ENCODE assay signal across 16 mouse cellular contexts in the genomic region with DNA sequence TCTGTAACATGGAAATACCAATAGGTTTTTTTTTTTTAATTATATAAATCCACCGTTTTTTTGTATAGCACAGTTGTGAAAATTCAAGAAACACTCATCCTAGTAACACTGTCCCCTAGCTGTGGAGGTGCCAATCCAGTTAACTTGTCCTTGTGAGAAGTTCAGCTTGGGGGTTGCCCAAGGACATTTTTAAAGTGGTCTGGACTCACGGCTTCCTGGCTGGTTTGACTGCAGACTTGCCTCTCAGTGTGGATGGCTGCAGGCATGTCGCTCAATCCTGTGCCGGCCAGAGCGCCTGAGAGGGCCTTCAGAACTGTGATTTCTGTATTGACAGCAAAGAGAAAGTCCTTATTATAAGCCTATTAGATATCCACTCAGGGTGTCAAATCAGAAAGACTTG. TPM values are rescaled to one million over a fixed set of nuclear protein-coding genes. Genes with fewer than 3 reads are reported as not detected.
A peak's percentile ranks its signal among the peaks of the same experiment; 100 is the strongest.
DNase-seq lines count a peak whose midpoint lies in the region; ATAC-seq and TF ChIP-seq lines count a peak whose summit lies in the region.
"Had no signal": no experiment of that assay in that cellular context is flagged by ENCODE, and none has a peak within 500 bp of the region (broad histone marks: within the 10 kb centered on the region; RNA-seq: fewer than 3 reads in every experiment).

No protein-coding gene starts in this region.

- DNase-seq in heart, adult 18-20 months, result peak; percentile 18 to 29
- no peak for DNase-seq in heart, adult 8-10 months (ENCODE audit: low spot score)
- DNase-seq in G1E (ENCODE audit: low spot score), result no peak
- DNase-seq in liver, embryonic 13.5 days, result no peak
- no peak for DNase-seq in cerebellum, adult 8-10 months
- no peak for DNase-seq in cerebellum, postnatal 36 days
- DNase-seq: B cell, adult 2 months; kidney, adult 9 months; left cerebral cortex, postnatal 4 days; lung, adult 2 months; midbrain, embryonic 14.5 days; thymus, postnatal 4 days had no signal

- H3K4me2 ChIP-seq in heart, embryonic 13.5 days, result peak overlapping the region; percentile 81
- peak overlapping the region; percentile 44 for H3K4me2 ChIP-seq in liver, embryonic 13.5 days
- H3K4me2 ChIP-seq in neural tube, embryonic 15.5 days, result no peak overlapping the region
- H3K4me2 ChIP-seq: hindbrain, embryonic 15.5 days had no signal

- no peaks in the 10 kb centered on the region for H3K9me3 ChIP-seq in G1E (replicated peaks)
- H3K9me3 ChIP-seq in heart, embryonic 13.5 days, result no peaks in the 10 kb centered on the region
- no peaks in the 10 kb centered on the region for H3K9me3 ChIP-seq in liver, embryonic 13.5 days (replicated peaks)
- no peaks in the 10 kb centered on the region for H3K9me3 ChIP-seq in neural tube, embryonic 15.5 days (replicated peaks)
- H3K9me3 ChIP-seq: forebrain, embryonic 10.5 days; hindbrain, embryonic 15.5 days had no signal

- TF ChIP-seq CTCF in G1E (IDR thresholded peaks at IDR 0.05; ENCODE audit: low read depth, low read length), result no peak

- no peaks in the 10 kb centered on the region for H3K27me3 ChIP-seq in G1E (ENCODE audit: insufficient read depth, low read length)
- no peaks in the 10 kb centered on the region for H3K27me3 ChIP-seq in heart, embryonic 13.5 days (replicated peaks)
- H3K27me3 ChIP-seq in liver, embryonic 13.5 days, result no peaks in the 10 kb centered on the region
- H3K27me3 ChIP-seq in neural tube, embryonic 15.5 days (replicated peaks), result no peaks in the 10 kb centered on the region
- H3K27me3 ChIP-seq: hindbrain, embryonic 15.5 days had no signal

- H3K36me3 ChIP-seq in G1E (replicated peaks), result peaks cover 38% of the 10 kb centered on the region
- peaks cover 33% of the 10 kb centered on the region for H3K36me3 ChIP-seq in heart, embryonic 13.5 days
- H3K36me3 ChIP-seq in liver, embryonic 13.5 days, result peaks cover 23% of the 10 kb centered on the region
- peaks cover 14% of the 10 kb centered on the region for H3K36me3 ChIP-seq in neural tube, embryonic 15.5 days

- H3K4me3 ChIP-seq in G1E (ENCODE audit: low read depth, low read length), result peak overlapping the region; percentile 35; the same call in 1 of the 2 replicates
- H3K4me3 ChIP-seq in heart, embryonic 13.5 days, result no peak overlapping the region
- no peak overlapping the region for H3K4me3 ChIP-seq in liver, embryonic 13.5 days (replicated peaks)
- H3K4me3 ChIP-seq in neural tube, embryonic 15.5 days (replicated peaks), result no peak overlapping the region
- H3K4me3 ChIP-seq: forebrain, embryonic 10.5 days; hindbrain, embryonic 15.5 days had no signal

- H3K9ac ChIP-seq in heart, embryonic 13.5 days, result peak overlapping the region; percentile 17; the same call in 1 of the 2 replicates
- H3K9ac ChIP-seq in liver, embryonic 13.5 days, result no peak overlapping the region
- no peak overlapping the region for H3K9ac ChIP-seq in neural tube, embryonic 15.5 days (replicated peaks)
- H3K9ac ChIP-seq: hindbrain, embryonic 15.5 days had no signal

- H3K27ac ChIP-seq in heart, embryonic 13.5 days (replicated peaks), result peak overlapping the region; percentile 54
- H3K27ac ChIP-seq in liver, embryonic 13.5 days, result no peak overlapping the region
- no peak overlapping the region for H3K27ac ChIP-seq in neural tube, embryonic 15.5 days (replicated peaks)
- H3K27ac ChIP-seq: forebrain, embryonic 10.5 days; hindbrain, embryonic 15.5 days had no signal

- WGBS in heart, embryonic 13.5 days, result 52% methylated on average over 5 of the region's 5 CpGs
- 71% methylated on average over 5 of the region's 5 CpGs for WGBS in liver, embryonic 13.5 days (ENCODE audit: insufficient replicate concordance)
- WGBS in neural tube, embryonic 15.5 days, result 90% methylated on average over 5 of the region's 5 CpGs

- ATAC-seq in G1E (ENCODE audit: extremely low read depth, insufficient number of reproducible peaks, low FRiP score, poor library complexity, severe bottlenecking), result no peak
- no peak for ATAC-seq in heart, embryonic 13.5 days (ENCODE audit: extremely low read depth, insufficient number of reproducible peaks, low FRiP score, low TSS enrichment)
- no peak for ATAC-seq in liver, embryonic 13.5 days (ENCODE audit: low read depth)
- no peak for ATAC-seq in neural tube, embryonic 15.5 days (ENCODE audit: low FRiP score)

- peaks cover 52% of the 10 kb centered on the region for H3K4me1 ChIP-seq in G1E (ENCODE audit: insufficient read depth, low read depth, low read length)
- peaks cover 61% of the 10 kb centered on the region for H3K4me1 ChIP-seq in heart, embryonic 13.5 days
- H3K4me1 ChIP-seq in liver, embryonic 13.5 days (replicated peaks), result peaks cover 64% of the 10 kb centered on the region
- peaks cover 31% of the 10 kb centered on the region for H3K4me1 ChIP-seq in neural tube, embryonic 15.5 days

RNA-seq across cellular contexts. Expression of gene Prep, which starts 3.4 kb away (rescaled TPM):
- total RNA-seq in heart, adult 18-20 months (2021), result 10 to 100 TPM; 12.3 to 12.5 TPM
- 10 to 100 TPM; 11.9 to 14.3 (median 13.3) TPM for total RNA-seq in heart, adult 8-10 months (2022)
- total RNA-seq in G1E (2014; fragmentation: Nextera tagmentation) (17.4 and 18.3 TPM in 2 replicates), G1E (2017) (14.4 and 14.9 TPM in 2 replicates)
- polyA plus RNA-seq in G1E (2012), result 25.8 and 30.7 TPM in 2 replicates
- polyA plus RNA-seq in heart, embryonic 13.5 days (2015; fragmentation: Nextera tagmentation; extraction: Ambion mirVana), result 27.8 and 29.6 TPM in 2 replicates
- 11.8 and 14.2 TPM in 2 replicates for polyA plus RNA-seq in liver, embryonic 13.5 days (2015; fragmentation: Nextera tagmentation; extraction: Ambion mirVana)
- polyA plus RNA-seq in neural tube, embryonic 15.5 days (2015; fragmentation: Nextera tagmentation; extraction: Ambion mirVana), result 24.1 and 26.1 TPM in 2 replicates

Comparison
In these comparisons a context has a peak if more than half of its experiments do, and no peak if none do; other contexts are left out.
1. DNase-seq: peak in heart, adult 18-20 months (2 of 2); none in heart, adult 8-10 months (single experiment), G1E (single experiment), liver, embryonic 13.5 days (single experiment), cerebellum, adult 8-10 months (single experiment) and cerebellum, postnatal 36 days (0 of 2).